Mouse (Mus musculus) lung, postnatal 0 days (tissue): ENCODE measurements around the gene Zfp248. TPM values are rescaled to one million over a fixed set of nuclear protein-coding genes. Genes with fewer than 3 reads are reported as not detected.
A peak's percentile ranks its signal among the peaks of the same experiment; 100 is the strongest.

Experiments used
- ATAC-seq: fragments of 200-750 bp; cut with Nextera tagmentation; 2 replicates; pipeline ENCODE4 v1.8.0; 2017; ENCODE audit warnings: moderate library complexity
- DNase-seq: peaks from one replicate; pipeline ENCODE4 v3.0.0-alpha.2; 2016; ENCODE audit warnings: low spot score
- H3K27ac ChIP-seq: fragments of 300-500 bp; sonication (generic); 2 replicates; pipeline ENCODE4 v1.5.1; 2014; ENCODE audit warnings: antibody characterized with exemption, mild to moderate bottlenecking, low read length, mixed read lengths
- H3K27me3 ChIP-seq: fragments of 300-500 bp; sonication (generic); replicated peaks from 2 replicates; pipeline ENCODE4 v1.6.1; 2014; ENCODE audit warnings: low read length, mixed read lengths; ENCODE audit not compliant: insufficient read depth
- H3K36me3 ChIP-seq: fragments of 300-500 bp; sonication (generic); 2 replicates; pipeline ENCODE4 v1.6.1; 2014; ENCODE audit warnings: low read length, mixed read lengths; ENCODE audit not compliant: insufficient read depth
- H3K4me1 ChIP-seq: fragments of 300-500 bp; sonication (generic); 2 replicates; pipeline ENCODE4 v1.6.1; 2014; ENCODE audit warnings: antibody characterized with exemption, low read depth, low read length, mixed read lengths; ENCODE audit not compliant: insufficient read depth
- H3K4me2 ChIP-seq: fragments of 300-500 bp; sonication (generic); replicated peaks from 2 replicates; pipeline ENCODE4 v1.6.1; 2014; ENCODE audit warnings: low read depth, mild to moderate bottlenecking, low read length, moderate library complexity, mixed read lengths
- H3K4me3 ChIP-seq: fragments of 300-500 bp; sonication (generic); 2 replicates; pipeline ENCODE4 v1.5.1; 2014; ENCODE audit warnings: low read depth, low read length
- H3K9ac ChIP-seq: fragments of 300-500 bp; sonication (generic); replicated peaks from 2 replicates; pipeline ENCODE4 v1.6.1; 2014; ENCODE audit warnings: low read depth, mild to moderate bottlenecking
- H3K9me3 ChIP-seq: fragments of 300-500 bp; sonication (generic); 2 replicates; pipeline ENCODE4 v1.6.1; 2016; ENCODE audit warnings: low read length, mixed read lengths
- CTCF ChIP-seq: IDR thresholded peaks from 2 replicates; pipeline ENCODE4 v1.5.1; 2016; ENCODE audit warnings: antibody characterized with exemption, mild to moderate bottlenecking
- EP300 ChIP-seq: IDR thresholded peaks from 2 replicates; pipeline ENCODE4 v1.6.1; 2016; ENCODE audit warnings: antibody characterized with exemption, mild to moderate bottlenecking, control low read depth
- whole genome bisulfite sequencing: fragments of 180-500 bp; shearing (Covaris S2); extraction: QIAGEN DNeasy Blood & Tissue Kit; methylation state at CpG from one replicate; pipeline ENCODE4 v1.1.7; 2014; 5-methylcytosine and 5-hydroxymethylcytosine counted together
- polyA plus RNA-seq: library from polyadenylated mRNA; unstranded; fragments of >200 nt; fragmentation: Nextera tagmentation; extraction: Ambion mirVana; gene quantifications from 2 replicates; pipeline ENCODE4 v1.2.1, GENCODE M21; 2015

Zfp248 gene
- polyA plus RNA-seq, 1 experiment from 2014 or later = 1.8 TPM

- no peaks in the 10 kb centered on the region for H3K4me1 ChIP-seq
- TF ChIP-seq CTCF (no peak), EP300 (no peak)
- H3K4me3 ChIP-seq = no peak overlapping the region
- H3K9ac ChIP-seq = no peak overlapping the region
- no peaks in the 10 kb centered on the region for H3K9me3 ChIP-seq
- peaks cover 35% of the 10 kb centered on the region for H3K36me3 ChIP-seq
- no peak overlapping the region for H3K4me2 ChIP-seq
- WGBS = 94% methylated on average over 1 of the region's 1 CpGs
- H3K27me3 ChIP-seq = no peaks in the 10 kb centered on the region
- DNase-seq (no peak), ATAC-seq (no peak)
- no peak overlapping the region for H3K27ac ChIP-seq
Measured at GRCm38 (mm10) chr6:118410428-118410827, 44.9 kb downstream of the Zfp248 start.

- TF ChIP-seq EP300 (peak; percentile 88), CTCF (no peak)
- H3K4me2 ChIP-seq = no peak overlapping the region
- 73% methylated on average over 5 of the region's 5 CpGs for WGBS
- H3K4me3 ChIP-seq = no peak overlapping the region
- no peaks in the 10 kb centered on the region for H3K4me1 ChIP-seq
- DNase-seq (peak; percentile 44), ATAC-seq (peak; percentile 96)
- no peak overlapping the region for H3K9ac ChIP-seq
- H3K9me3 ChIP-seq = no peaks in the 10 kb centered on the region
- no peaks in the 10 kb centered on the region for H3K27me3 ChIP-seq
- H3K36me3 ChIP-seq = peaks cover 37% of the 10 kb centered on the region
- peak overlapping the region; percentile 64; the same call in 1 of the 2 replicates for H3K27ac ChIP-seq
Measured at GRCm38 (mm10) chr6:118408510-118408909, 46.8 kb downstream of the Zfp248 start.

DNA sequence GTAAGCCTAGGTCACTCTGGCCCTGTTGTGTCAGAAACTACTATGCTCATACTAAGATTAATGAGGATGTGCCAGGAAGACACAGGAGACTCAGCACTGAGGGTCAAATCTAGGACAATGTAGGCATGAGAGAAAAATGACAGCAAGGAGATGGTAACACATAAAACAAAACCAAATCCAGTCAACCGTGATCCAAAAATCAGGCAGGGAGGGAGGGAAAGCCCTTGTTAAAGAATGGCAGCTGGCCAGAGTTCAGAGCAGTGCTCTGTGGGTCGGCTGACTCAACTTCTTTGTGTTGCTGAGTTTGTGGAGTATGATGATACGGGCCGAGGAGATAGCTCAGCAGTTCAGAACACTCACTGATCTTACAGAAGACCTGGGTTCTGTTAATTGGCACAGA, 48.9 kb downstream of the Zfp248 start:
- TF ChIP-seq CTCF (no peak), EP300 (no peak)
- Histone ChIP-seq H3K27me3 (no peaks in the 10 kb centered on the region), H3K36me3 (peaks cover 28% of the 10 kb centered on the region), H3K9me3 (no peaks in the 10 kb centered on the region), H3K27ac (no peak overlapping the region), H3K4me3 (no peak overlapping the region), H3K4me1 (no peaks in the 10 kb centered on the region), H3K9ac (no peak overlapping the region), H3K4me2 (no peak overlapping the region)
- DNase-seq = no peak
- no peak for ATAC-seq
- 82% methylated on average over 4 of the region's 4 CpGs for WGBS

GRCm38 (mm10) chr6:118390746-118391145, 64.6 kb downstream of the Zfp248 start:
- Histone ChIP-seq H3K4me1 (no peaks in the 10 kb centered on the region), H3K27ac (no peak overlapping the region), H3K36me3 (peaks cover 20% of the 10 kb centered on the region; the same call in 1 of the 2 replicates), H3K4me2 (no peak overlapping the region), H3K9ac (no peak overlapping the region), H3K9me3 (no peaks in the 10 kb centered on the region), H3K27me3 (no peaks in the 10 kb centered on the region), H3K4me3 (no peak overlapping the region)
- TF ChIP-seq CTCF (no peak), EP300 (no peak)
- ATAC-seq (no peak), DNase-seq (no peak)

DNA sequence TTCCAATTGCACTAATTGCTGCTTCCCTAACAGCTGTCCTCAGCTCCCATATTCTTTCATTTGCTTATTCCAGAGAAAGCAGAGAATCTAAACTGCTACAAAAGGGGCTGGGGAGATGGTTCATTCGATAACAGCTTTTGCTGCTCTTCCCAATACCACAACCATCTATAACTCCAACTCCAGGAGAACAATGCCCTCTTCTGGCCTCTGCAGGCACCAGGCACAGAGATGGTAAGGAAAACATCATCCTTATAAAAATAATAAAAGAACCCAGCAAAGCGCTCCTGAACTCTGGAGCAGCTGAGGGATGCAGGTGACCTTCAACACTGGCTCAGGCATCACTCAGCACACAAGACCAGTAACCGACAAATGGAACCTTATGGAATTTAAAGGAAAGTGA, 69.4 kb downstream of the Zfp248 start:
- TF ChIP-seq CTCF = no peak; the same call in 1 of the 2 replicates
- no peak for TF ChIP-seq EP300
- no peaks in the 10 kb centered on the region for H3K9me3 ChIP-seq
- no peak for ATAC-seq
- H3K27me3 ChIP-seq = no peaks in the 10 kb centered on the region
- H3K27ac ChIP-seq = no peak overlapping the region
- no peaks in the 10 kb centered on the region for H3K4me1 ChIP-seq
- H3K4me2 ChIP-seq = no peak overlapping the region
- no peak overlapping the region for H3K4me3 ChIP-seq
- no peak for DNase-seq
- no peak overlapping the region for H3K9ac ChIP-seq
- WGBS = 95% methylated on average over 3 of the region's 3 CpGs
- H3K36me3 ChIP-seq = peaks cover 8% of the 10 kb centered on the region; the same call in 1 of the 2 replicates

GRCm38 (mm10) chr6:118381234-118381633, 74.1 kb downstream of the Zfp248 start:
- H3K9me3 ChIP-seq = no peaks in the 10 kb centered on the region
- no peak overlapping the region for H3K9ac ChIP-seq
- DNase-seq (no peak), ATAC-seq (no peak)
- WGBS = 73% methylated on average over 4 of the region's 4 CpGs
- TF ChIP-seq CTCF (no peak), EP300 (no peak)
- no peak overlapping the region for H3K4me2 ChIP-seq
- no peaks in the 10 kb centered on the region for H3K36me3 ChIP-seq
- no peak overlapping the region for H3K27ac ChIP-seq
- H3K27me3 ChIP-seq = no peaks in the 10 kb centered on the region
- no peak overlapping the region for H3K4me3 ChIP-seq
- no peaks in the 10 kb centered on the region for H3K4me1 ChIP-seq

DNA sequence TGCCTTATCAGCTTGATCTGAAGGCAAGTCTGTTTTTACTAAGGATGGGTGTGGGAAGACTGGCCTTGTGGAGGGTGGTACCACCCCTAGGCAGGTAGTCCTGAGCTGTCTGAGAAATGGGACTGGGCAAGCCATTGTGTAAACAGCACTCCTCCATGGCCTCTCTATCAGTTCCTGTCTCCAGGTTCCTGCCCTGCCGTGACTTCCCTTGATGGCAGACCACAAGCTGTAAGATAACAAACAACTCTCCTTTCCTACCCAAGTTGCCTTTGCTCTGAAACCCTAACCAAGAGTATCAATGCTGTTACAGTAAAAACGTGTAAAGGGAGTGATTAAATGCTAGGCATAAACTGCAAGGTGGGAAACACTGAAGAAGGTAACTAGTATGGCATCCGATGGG, 74.7 kb downstream of the Zfp248 start:
- H3K36me3 ChIP-seq = no peaks in the 10 kb centered on the region
- no peak overlapping the region for H3K4me2 ChIP-seq
- no peaks in the 10 kb centered on the region for H3K4me1 ChIP-seq
- no peaks in the 10 kb centered on the region for H3K9me3 ChIP-seq
- no peak overlapping the region for H3K4me3 ChIP-seq
- ATAC-seq (no peak), DNase-seq (no peak)
- WGBS = 48% methylated on average over 3 of the region's 3 CpGs
- TF ChIP-seq CTCF (no peak), EP300 (no peak)
- H3K27me3 ChIP-seq = no peaks in the 10 kb centered on the region
- H3K27ac ChIP-seq = no peak overlapping the region
- H3K9ac ChIP-seq = no peak overlapping the region
